Mouse (Mus musculus): ENCODE measurements around the gene Mgat3. TPM values are rescaled to one million over a fixed set of nuclear protein-coding genes. Genes with fewer than 3 reads are reported as not detected.

Gene Mgat3
- polyA plus RNA-seq, 1 experiment from 2014 or later, result 10.5 TPM

DNA sequence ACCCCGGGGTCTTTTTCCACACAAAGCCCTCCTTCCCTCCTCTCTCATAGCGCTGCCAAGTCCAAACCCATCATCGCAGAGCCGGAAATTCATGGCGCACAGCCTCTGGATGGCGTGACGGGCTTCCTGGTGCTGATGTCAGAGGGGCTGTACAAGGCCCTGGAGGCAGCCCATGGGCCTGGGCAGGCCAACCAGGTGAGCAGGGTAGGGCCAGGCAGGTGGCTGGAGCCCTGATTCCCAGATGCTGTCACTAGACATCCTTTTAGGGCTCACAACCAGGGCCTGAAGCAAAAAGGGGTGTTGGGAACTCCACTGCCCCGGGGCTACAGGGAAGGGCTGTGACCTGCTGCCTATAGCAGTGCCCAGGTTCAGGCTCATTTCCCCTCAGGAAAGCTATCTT, 17.8 kb upstream of the Mgat3 start:
- WGBS, result 95% methylated on average over 8 of the region's 8 CpGs
- no peaks in the 10 kb centered on the region for H3K27me3 ChIP-seq (replicated peaks; ENCODE audit: control insufficient read depth, insufficient read depth, low read length)
- peaks cover 97% of the 10 kb centered on the region for H3K36me3 ChIP-seq (ENCODE audit: control insufficient read depth, insufficient read depth, low read length)
- H3K27ac ChIP-seq (ENCODE audit: low read depth), result no peak overlapping the region
- H3K4me3 ChIP-seq (ENCODE audit: low read depth, low read length), result no peak overlapping the region
- H3K9me3 ChIP-seq (ENCODE audit: control insufficient read depth, low read length), result no peaks in the 10 kb centered on the region
- H3K9ac ChIP-seq (ENCODE audit: low read length), result no peak overlapping the region
- ATAC-seq (replicated peaks; ENCODE audit: low FRiP score, low TSS enrichment, low read depth) (no peak), DNase-seq (ENCODE audit: low spot score) (no peak)
- no peak overlapping the region for H3K4me2 ChIP-seq (ENCODE audit: low read length)
- H3K4me1 ChIP-seq (replicated peaks; ENCODE audit: control insufficient read depth, insufficient read depth, low read length), result peaks cover 19% of the 10 kb centered on the region; the same call in 1 of the 2 replicates

- ATAC-seq (replicated peaks; ENCODE audit: low FRiP score, low TSS enrichment, low read depth) (no peak), DNase-seq (ENCODE audit: low spot score) (no peak)
- H3K27me3 ChIP-seq (replicated peaks; ENCODE audit: control insufficient read depth, insufficient read depth, low read length), result no peaks in the 10 kb centered on the region
- H3K4me1 ChIP-seq (replicated peaks; ENCODE audit: control insufficient read depth, insufficient read depth, low read length), result peaks cover 19% of the 10 kb centered on the region; the same call in 1 of the 2 replicates
- no peak overlapping the region for H3K4me2 ChIP-seq (ENCODE audit: low read length)
- no peaks in the 10 kb centered on the region for H3K9me3 ChIP-seq (ENCODE audit: control insufficient read depth, low read length)
- WGBS, result 93% methylated on average over 22 of the region's 22 CpGs
- no peak overlapping the region for H3K9ac ChIP-seq (ENCODE audit: low read length)
- H3K4me3 ChIP-seq (ENCODE audit: low read depth, low read length), result no peak overlapping the region
- H3K36me3 ChIP-seq (ENCODE audit: control insufficient read depth, insufficient read depth, low read length), result peaks cover 99% of the 10 kb centered on the region
- H3K27ac ChIP-seq (ENCODE audit: low read depth), result no peak overlapping the region
Measured at GRCm38 (mm10) chr15:80157197-80157943, 16.2 kb upstream of the Mgat3 start.

DNA sequence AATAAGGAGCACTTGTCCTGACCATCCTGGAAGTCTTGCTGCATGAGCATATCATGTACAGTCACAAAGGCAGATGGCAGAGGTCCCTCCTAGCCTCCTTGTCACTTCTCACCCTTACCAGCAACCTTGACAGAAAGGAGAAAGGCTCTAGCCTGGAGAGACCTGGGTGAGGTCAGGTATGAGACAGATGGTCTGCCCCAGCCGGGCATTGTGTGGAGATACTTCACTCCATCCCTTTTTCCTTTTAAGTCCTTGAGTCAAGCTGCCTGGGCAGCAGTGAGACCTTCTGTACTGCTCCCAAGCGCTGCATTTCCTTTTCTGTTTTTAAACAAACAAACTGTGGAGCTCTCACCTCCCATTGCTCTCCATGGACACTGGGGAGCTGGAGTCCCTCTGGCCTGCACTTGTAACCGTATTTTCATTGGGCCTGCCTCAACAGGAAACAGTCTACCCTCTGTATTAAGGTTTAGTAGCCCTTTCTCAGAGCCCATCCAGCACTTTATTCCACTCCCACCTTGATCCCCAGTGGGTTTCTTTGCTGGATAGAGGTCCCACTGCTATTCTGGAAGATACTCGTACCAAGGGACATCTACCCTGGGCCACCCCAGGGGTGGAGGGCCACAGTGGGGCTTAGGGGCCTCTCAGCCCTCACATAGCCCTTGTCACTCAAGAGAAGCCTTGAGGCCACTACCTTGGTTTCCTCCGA, 15.4 kb upstream of the Mgat3 start:
- no peak overlapping the region for H3K9ac ChIP-seq (ENCODE audit: low read length)

DNA sequence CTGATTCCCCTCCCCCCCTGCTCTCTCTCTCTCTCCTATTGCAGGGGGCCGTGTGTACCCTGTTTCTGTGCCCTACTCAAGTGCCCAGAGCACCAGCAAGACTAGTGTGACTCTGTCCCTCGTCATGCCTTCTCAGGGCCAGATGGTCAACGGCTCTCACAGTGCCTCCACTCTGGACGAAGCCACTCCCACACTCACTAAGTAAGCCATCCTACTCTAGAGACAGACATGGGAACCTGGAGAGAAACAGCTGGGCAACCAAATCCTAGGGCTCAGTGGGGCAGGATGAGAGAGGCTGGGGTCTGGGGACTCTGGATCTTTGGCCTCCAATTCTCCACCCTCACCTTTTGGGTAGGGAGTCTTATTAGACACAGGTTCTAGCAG, 14.8 kb upstream of the Mgat3 start:
- no peak for DNase-seq (ENCODE audit: low spot score)
- no peak for ATAC-seq (replicated peaks; ENCODE audit: low FRiP score, low TSS enrichment, low read depth)
- H3K36me3 ChIP-seq (ENCODE audit: control insufficient read depth, insufficient read depth, low read length), result peaks cover 90% of the 10 kb centered on the region
- no peak overlapping the region for H3K4me2 ChIP-seq (ENCODE audit: low read length)
- H3K9me3 ChIP-seq (ENCODE audit: control insufficient read depth, low read length), result no peaks in the 10 kb centered on the region
- H3K27ac ChIP-seq (ENCODE audit: low read depth), result peak overlapping the region; percentile 71
- no peak overlapping the region for H3K9ac ChIP-seq (ENCODE audit: low read length)
- 38% methylated on average over 4 of the region's 4 CpGs for WGBS
- no peak overlapping the region for H3K4me3 ChIP-seq (ENCODE audit: low read depth, low read length)
- H3K27me3 ChIP-seq (replicated peaks; ENCODE audit: control insufficient read depth, insufficient read depth, low read length), result no peaks in the 10 kb centered on the region
- H3K4me1 ChIP-seq (replicated peaks; ENCODE audit: control insufficient read depth, insufficient read depth, low read length), result peaks cover 19% of the 10 kb centered on the region; the same call in 1 of the 2 replicates

More for the DNA sequence above, 15.4 kb upstream of the Mgat3 start:
- ATAC-seq (replicated peaks; ENCODE audit: low FRiP score, low TSS enrichment, low read depth) (no peak), DNase-seq (ENCODE audit: low spot score) (no peak)
- no peaks in the 10 kb centered on the region for H3K27me3 ChIP-seq (replicated peaks; ENCODE audit: control insufficient read depth, insufficient read depth, low read length)
- H3K4me2 ChIP-seq (ENCODE audit: low read length), result no peak overlapping the region
- peaks cover 96% of the 10 kb centered on the region for H3K36me3 ChIP-seq (ENCODE audit: control insufficient read depth, insufficient read depth, low read length)
- no peak overlapping the region for H3K4me3 ChIP-seq (ENCODE audit: low read depth, low read length)
- no peaks in the 10 kb centered on the region for H3K9me3 ChIP-seq (ENCODE audit: control insufficient read depth, low read length)
- H3K4me1 ChIP-seq (replicated peaks; ENCODE audit: control insufficient read depth, insufficient read depth, low read length), result peaks cover 19% of the 10 kb centered on the region; the same call in 1 of the 2 replicates
- WGBS, result 74% methylated on average over 5 of the region's 5 CpGs
- H3K27ac ChIP-seq (ENCODE audit: low read depth), result peak overlapping the region; percentile 71; the same call in 1 of the 2 replicates

GRCm38 (mm10) chr15:80159286-80159901, 14.1 kb upstream of the Mgat3 start:
- Histone ChIP-seq H3K9me3 (ENCODE audit: control insufficient read depth, low read length) (no peaks in the 10 kb centered on the region), H3K27ac (ENCODE audit: low read depth) (peak overlapping the region; percentile 82), H3K4me2 (ENCODE audit: low read length) (no peak overlapping the region), H3K4me1 (replicated peaks; ENCODE audit: control insufficient read depth, insufficient read depth, low read length) (peaks cover 19% of the 10 kb centered on the region; the same call in 1 of the 2 replicates), H3K9ac (ENCODE audit: low read length) (peak overlapping the region; percentile 13), H3K27me3 (replicated peaks; ENCODE audit: control insufficient read depth, insufficient read depth, low read length) (no peaks in the 10 kb centered on the region), H3K36me3 (ENCODE audit: control insufficient read depth, insufficient read depth, low read length) (peaks cover 83% of the 10 kb centered on the region), H3K4me3 (ENCODE audit: low read depth, low read length) (no peak overlapping the region)
- WGBS, result 37% methylated on average over 8 of the region's 8 CpGs
- peak; percentile 87 for ATAC-seq (replicated peaks; ENCODE audit: low FRiP score, low TSS enrichment, low read depth)
- DNase-seq (ENCODE audit: low spot score), result peak; percentile 82

DNA sequence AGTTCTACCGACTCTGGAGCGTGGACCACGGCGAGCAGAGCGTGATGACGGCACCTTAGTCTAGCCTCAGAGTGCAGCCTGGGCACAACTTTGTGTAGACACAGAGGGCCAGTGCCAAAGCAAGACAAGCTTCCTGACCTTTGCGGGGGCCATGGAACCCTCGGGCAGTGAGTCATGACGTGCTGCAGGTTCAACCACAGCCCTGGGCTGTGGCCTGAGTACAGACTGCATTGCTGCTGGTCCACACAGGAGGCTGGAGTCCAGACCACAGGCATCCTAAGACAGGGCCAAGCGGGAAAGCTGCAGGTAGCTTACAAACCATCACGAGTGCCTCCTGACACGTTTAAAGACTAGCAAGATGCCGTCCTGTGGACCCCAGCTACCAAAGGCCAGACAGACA, 13.3 kb upstream of the Mgat3 start:
- DNase-seq (ENCODE audit: low spot score) (no peak), ATAC-seq (replicated peaks; ENCODE audit: low FRiP score, low TSS enrichment, low read depth) (no peak)
- no peak overlapping the region for H3K9ac ChIP-seq (ENCODE audit: low read length)
- H3K4me2 ChIP-seq (ENCODE audit: low read length), result no peak overlapping the region
- WGBS, result 87% methylated on average over 13 of the region's 13 CpGs
- H3K27ac ChIP-seq (ENCODE audit: low read depth), result peak overlapping the region; percentile 82
- H3K4me3 ChIP-seq (ENCODE audit: low read depth, low read length), result no peak overlapping the region
- no peaks in the 10 kb centered on the region for H3K9me3 ChIP-seq (ENCODE audit: control insufficient read depth, low read length)
- peaks cover 75% of the 10 kb centered on the region for H3K36me3 ChIP-seq (ENCODE audit: control insufficient read depth, insufficient read depth, low read length)
- H3K27me3 ChIP-seq (replicated peaks; ENCODE audit: control insufficient read depth, insufficient read depth, low read length), result no peaks in the 10 kb centered on the region
- peaks cover 19% of the 10 kb centered on the region; the same call in 1 of the 2 replicates for H3K4me1 ChIP-seq (replicated peaks; ENCODE audit: control insufficient read depth, insufficient read depth, low read length)

DNA sequence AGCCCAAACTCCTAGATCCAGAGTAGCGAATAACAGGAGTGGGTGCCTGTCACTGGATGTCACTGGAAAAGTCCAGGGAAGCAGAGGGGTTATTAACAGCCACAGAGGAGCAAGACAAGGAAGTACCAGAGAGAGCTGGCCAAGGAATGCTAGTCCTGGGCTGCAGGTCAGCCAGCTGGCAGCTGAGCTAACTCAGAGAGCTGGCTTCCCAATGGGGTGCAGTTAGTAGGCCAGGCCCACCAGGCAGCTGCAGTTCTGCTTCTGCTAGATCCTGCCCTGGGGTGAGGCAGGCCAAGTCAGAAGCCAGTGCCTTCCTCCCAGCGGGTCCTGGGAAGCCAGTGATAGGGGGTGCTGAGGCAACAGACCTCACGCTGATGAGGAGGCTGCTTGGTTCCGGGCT, 12.8 kb upstream of the Mgat3 start:
- WGBS, result 94% methylated on average over 4 of the region's 4 CpGs
- no peaks in the 10 kb centered on the region for H3K9me3 ChIP-seq (ENCODE audit: control insufficient read depth, low read length)
- H3K27me3 ChIP-seq (replicated peaks; ENCODE audit: control insufficient read depth, insufficient read depth, low read length), result no peaks in the 10 kb centered on the region
- no peak overlapping the region for H3K4me2 ChIP-seq (ENCODE audit: low read length)
- no peak overlapping the region for H3K4me3 ChIP-seq (ENCODE audit: low read depth, low read length)
- DNase-seq (ENCODE audit: low spot score) (no peak), ATAC-seq (replicated peaks; ENCODE audit: low FRiP score, low TSS enrichment, low read depth) (no peak)
- H3K4me1 ChIP-seq (replicated peaks; ENCODE audit: control insufficient read depth, insufficient read depth, low read length), result peaks cover 19% of the 10 kb centered on the region; the same call in 1 of the 2 replicates
- peak overlapping the region; percentile 82; the same call in 1 of the 2 replicates for H3K27ac ChIP-seq (ENCODE audit: low read depth)
- peaks cover 71% of the 10 kb centered on the region for H3K36me3 ChIP-seq (ENCODE audit: control insufficient read depth, insufficient read depth, low read length)
- H3K9ac ChIP-seq (ENCODE audit: low read length), result no peak overlapping the region

- no peak overlapping the region for H3K27ac ChIP-seq (ENCODE audit: low read depth)
- H3K4me1 ChIP-seq (replicated peaks; ENCODE audit: control insufficient read depth, insufficient read depth, low read length), result peaks cover 19% of the 10 kb centered on the region; the same call in 1 of the 2 replicates
- no peak overlapping the region for H3K4me2 ChIP-seq (ENCODE audit: low read length)
- no peak overlapping the region for H3K9ac ChIP-seq (ENCODE audit: low read length)
- peaks cover 66% of the 10 kb centered on the region for H3K36me3 ChIP-seq (ENCODE audit: control insufficient read depth, insufficient read depth, low read length)
- no peak for ATAC-seq (replicated peaks; ENCODE audit: low FRiP score, low TSS enrichment, low read depth)
- no peaks in the 10 kb centered on the region for H3K9me3 ChIP-seq (ENCODE audit: control insufficient read depth, low read length)
- no peaks in the 10 kb centered on the region for H3K27me3 ChIP-seq (replicated peaks; ENCODE audit: control insufficient read depth, insufficient read depth, low read length)
- 94% methylated on average over 3 of the region's 3 CpGs for WGBS
- H3K4me3 ChIP-seq (ENCODE audit: low read depth, low read length), result no peak overlapping the region
- no peak for DNase-seq (ENCODE audit: low spot score)
Measured at GRCm38 (mm10) chr15:80161199-80161598, 12.3 kb upstream of the Mgat3 start.

All from intestine, embryonic 14.5 days (tissue).